Mouse (Mus musculus) myocyte (in vitro differentiated cells): Measurements from ENCODE around the gene Plin3. TPM values are rescaled to one million over a fixed set of nuclear protein-coding genes. Genes with fewer than 3 reads are reported as not detected.

Experiments
- H3K27me3 ChIP-seq: one replicate; pipeline ENCODE4 v1.6.1; 2011; ENCODE audit not compliant: control insufficient read depth, insufficient read depth, insufficient read length
- H3K36me3 ChIP-seq: one replicate; pipeline ENCODE4 v1.6.1; 2011; ENCODE audit not compliant: control insufficient read depth, insufficient read depth
- H3K4me2 ChIP-seq: one replicate; pipeline ENCODE4 v1.6.1; 2011; ENCODE audit warnings: low read depth, control low read depth
- H3K4me3 ChIP-seq: one replicate; pipeline ENCODE4 v1.5.1; 2011; ENCODE audit warnings: mild to moderate bottlenecking, control low read depth, moderate library complexity
- H3K79me2 ChIP-seq: one replicate; pipeline ENCODE4 v1.6.1; 2011; ENCODE audit not compliant: control insufficient read depth, insufficient read depth
- H3ac ChIP-seq: one replicate; pipeline ENCODE4 v1.6.1; 2011; ENCODE audit not compliant: control insufficient read depth, insufficient read length
- CEBPB ChIP-seq: IDR thresholded peaks from 2 replicates; pipeline ENCODE4 v1.6.1; 2011; ENCODE audit warnings: mild to moderate bottlenecking, moderate library complexity; ENCODE audit not compliant: poor library complexity, insufficient read depth, severe bottlenecking
- E2F4 ChIP-seq: IDR thresholded peaks from one replicate; pipeline ENCODE4 v1.6.1; 2011; ENCODE audit warnings: mild to moderate bottlenecking, control low read depth, moderate library complexity; ENCODE audit not compliant: insufficient read depth
- MAX ChIP-seq: IDR thresholded peaks from one replicate; pipeline ENCODE4 v1.6.1; 2011; ENCODE audit warnings: low read depth, mild to moderate bottlenecking, control low read depth
- MYOD1 ChIP-seq, 3 experiments: IDR thresholded peaks; one replicate each; pipeline ENCODE4 v1.6.1; 2011; ENCODE audit warnings: control low read depth in 2 of 3, low read depth in 2 of 3, mild to moderate bottlenecking in 2 of 3, moderate library complexity in 1 of 3; ENCODE audit not compliant: insufficient read length in 2 of 3, control insufficient read depth in 1 of 3
- MYOG ChIP-seq, 3 experiments: IDR thresholded peaks; one replicate each; pipeline ENCODE4 v1.6.1; 2011; ENCODE audit warnings: control low read depth in 2 of 3, low read depth in 2 of 3, mild to moderate bottlenecking in 2 of 3; ENCODE audit not compliant: insufficient read length in 2 of 3, control insufficient read depth in 1 of 3, insufficient read depth in 1 of 3
- POLR2A ChIP-seq: IDR thresholded peaks from one replicate; pipeline ENCODE4 v1.6.1; 2011; ENCODE audit warnings: low read depth, mild to moderate bottlenecking, control low read depth, moderate library complexity; ENCODE audit not compliant: insufficient read length
- POLR2AphosphoS2 ChIP-seq: IDR thresholded peaks from one replicate; pipeline ENCODE4 v1.6.1; 2011; ENCODE audit warnings: low read depth, control low read depth; ENCODE audit not compliant: insufficient read length
- REST ChIP-seq: IDR thresholded peaks from one replicate; pipeline ENCODE4 v1.6.1; 2011; ENCODE audit warnings: mild to moderate bottlenecking, control low read depth, moderate library complexity; ENCODE audit not compliant: insufficient read depth, insufficient read length
- SRF ChIP-seq: IDR thresholded peaks from one replicate; pipeline ENCODE4 v1.6.1; 2011; ENCODE audit warnings: low read depth; ENCODE audit not compliant: control insufficient read depth, insufficient read length
- TCF12 ChIP-seq: IDR thresholded peaks from one replicate; pipeline ENCODE4 v1.6.1; 2011; ENCODE audit warnings: mild to moderate bottlenecking, control low read depth; ENCODE audit not compliant: poor library complexity, insufficient read depth, severe bottlenecking
- TCF3 ChIP-seq: IDR thresholded peaks from one replicate; pipeline ENCODE4 v1.6.1; 2011; ENCODE audit warnings: low read depth, control low read depth; ENCODE audit not compliant: insufficient read length
- USF1 ChIP-seq: IDR thresholded peaks from one replicate; pipeline ENCODE4 v1.6.1; 2011; ENCODE audit warnings: low read depth, mild to moderate bottlenecking, control low read depth, moderate library complexity
- polyA plus RNA-seq: library from polyadenylated mRNA; unstranded; fragments of >200 nt; fragmentation: generic; extraction: Trizol; gene quantifications from one replicate; pipeline ENCODE4 v1.2.1, GENCODE M21; 2012; ENCODE audit warnings: missing spikeins

Plin3 gene
- polyA plus RNA-seq, 1 experiment, result 44.8 TPM

- no peak for TF ChIP-seq CEBPB
- no peak for TF ChIP-seq MYOG (IDR thresholded peaks at IDR 0.05; ENCODE audit: control insufficient read depth in 1 of 3, insufficient read depth in 1 of 3, insufficient read length in 2 of 3, low read depth in 2 of 3)
- TF ChIP-seq POLR2A, result no peak
- no peak for TF ChIP-seq USF1
- TF ChIP-seq MYOD1 (IDR thresholded peaks at IDR 0.05; ENCODE audit: control insufficient read depth in 1 of 3, insufficient read length in 2 of 3, low read depth in 2 of 3), result peak in 1 of 3 experiments; percentile 29
- no peak for TF ChIP-seq E2F4
- no peak for TF ChIP-seq TCF12
- no peak for TF ChIP-seq SRF
- no peak for TF ChIP-seq TCF3
- no peak for TF ChIP-seq REST
- TF ChIP-seq MAX, result no peak
- peak; percentile 82 for TF ChIP-seq POLR2AphosphoS2
- Histone ChIP-seq H3K79me2 (peaks cover 34% of the 10 kb centered on the region), H3K4me3 (peak overlapping the region; percentile 32), H3K27me3 (no peaks in the 10 kb centered on the region), H3K4me2 (peak overlapping the region; percentile 79), H3K36me3 (no peaks in the 10 kb centered on the region), H3ac (peak overlapping the region; percentile 92)
Observed at GRCm38 (mm10) chr17:56326153-56327147, 33.8 kb upstream of the Plin3 start.

- Histone ChIP-seq H3K36me3 (peaks cover 3% of the 10 kb centered on the region), H3K79me2 (peaks cover 34% of the 10 kb centered on the region), H3K4me3 (peak within 1 kb of the TSS; percentile 32), H3K27me3 (no peaks in the 10 kb centered on the region), H3K4me2 (peak within 1 kb of the TSS; percentile 79), H3ac (peak within 1 kb of the TSS; percentile 92)
- TF ChIP-seq POLR2A (peak; percentile 83), SRF (peak; percentile 82), POLR2AphosphoS2 (no peak), USF1 (peak; percentile 90)
Observed at GRCm38 (mm10) chr17:56325450-56326152, 32.9 kb upstream of the Plin3 start, which contains the start of gene Kdm4b. Gene Kdm4b (plus strand): TSS chr17:56326062.

GRCm38 (mm10) chr17:56324419-56324818 is 31.7 kb upstream of the Plin3 start:
- H3K36me3 ChIP-seq, result peaks cover 3% of the 10 kb centered on the region
- H3K27me3 ChIP-seq, result no peaks in the 10 kb centered on the region
- H3K4me3 ChIP-seq, result peak overlapping the region; percentile 32
- no peak for TF ChIP-seq SRF
- TF ChIP-seq POLR2AphosphoS2, result no peak
- no peak for TF ChIP-seq CEBPB
- no peak for TF ChIP-seq MYOG (IDR thresholded peaks at IDR 0.05; ENCODE audit: control insufficient read depth in 1 of 3, insufficient read depth in 1 of 3, insufficient read length in 2 of 3, low read depth in 2 of 3)
- TF ChIP-seq MAX, result no peak
- no peak for TF ChIP-seq TCF3
- TF ChIP-seq REST, result no peak
- no peak for TF ChIP-seq E2F4
- no peak for TF ChIP-seq POLR2A
- no peak for TF ChIP-seq USF1
- TF ChIP-seq MYOD1 (IDR thresholded peaks at IDR 0.05; ENCODE audit: control insufficient read depth in 1 of 3, insufficient read length in 2 of 3, low read depth in 2 of 3), result no peak
- TF ChIP-seq TCF12, result no peak
- no peak overlapping the region for H3ac ChIP-seq
- H3K4me2 ChIP-seq, result no peak overlapping the region
- peaks cover 28% of the 10 kb centered on the region for H3K79me2 ChIP-seq

DNA sequence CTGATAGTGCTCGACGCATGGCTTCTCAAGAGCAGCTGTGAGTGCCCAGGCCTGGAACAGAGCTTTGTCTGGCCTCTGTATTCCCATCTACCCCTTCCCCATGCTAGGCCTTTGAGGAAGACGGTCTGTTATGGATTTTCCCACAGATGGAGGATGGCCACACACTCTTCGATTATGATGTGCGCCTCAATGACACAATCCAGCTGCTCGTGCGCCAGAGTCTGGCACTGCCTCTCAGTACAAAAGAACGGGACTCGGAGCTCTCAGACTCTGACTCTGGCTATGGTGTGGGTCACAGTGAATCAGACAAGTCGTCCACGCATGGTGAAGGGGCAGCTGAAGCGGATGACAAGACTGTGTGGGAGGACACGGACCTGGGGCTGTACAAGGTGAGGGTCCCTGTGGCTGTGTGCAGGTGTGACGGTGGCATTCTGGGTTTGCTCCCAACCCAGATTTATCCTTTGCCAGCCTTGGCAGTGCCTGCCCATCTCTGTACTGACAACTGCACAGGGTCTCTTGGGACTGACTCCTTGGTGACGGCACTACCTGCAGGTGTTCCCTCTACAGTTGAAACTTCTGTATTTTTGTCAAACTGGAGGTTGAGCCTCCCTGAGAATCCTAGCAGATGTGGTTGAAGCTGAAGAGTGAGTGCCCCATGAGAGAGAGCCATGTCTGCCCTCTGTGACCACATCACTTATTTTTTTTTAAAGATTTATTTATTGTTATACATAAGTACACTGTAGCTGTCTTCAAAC is 16.7 kb upstream of the Plin3 start:
- Histone ChIP-seq H3ac (no peak overlapping the region), H3K27me3 (no peaks in the 10 kb centered on the region), H3K4me2 (no peak overlapping the region), H3K4me3 (no peak overlapping the region), H3K79me2 (peaks cover 33% of the 10 kb centered on the region), H3K36me3 (peaks cover 5% of the 10 kb centered on the region)
- no peak for TF ChIP-seq POLR2A
- TF ChIP-seq REST, result no peak
- no peak for TF ChIP-seq CEBPB
- no peak for TF ChIP-seq MYOD1 (IDR thresholded peaks at IDR 0.05; ENCODE audit: control insufficient read depth in 1 of 3, insufficient read length in 2 of 3, low read depth in 2 of 3)
- TF ChIP-seq E2F4, result no peak
